Mouse (Mus musculus) forebrain, embryonic 12.5 days (tissue): ENCODE results near the gene Ttyh3. TPM values are rescaled to one million over a fixed set of nuclear protein-coding genes. Genes with fewer than 3 reads are reported as not detected.

ENCODE experiments used
- ATAC-seq: fragments of 200-750 bp; cut with Nextera tagmentation; 2 replicates; pipeline ENCODE4 v1.8.0; 2017; ENCODE audit warnings: moderate TSS enrichment; ENCODE audit not compliant: low FRiP score
- H3K27ac ChIP-seq: fragments of 300-500 bp; sonication (generic); 2 replicates; pipeline ENCODE4 v1.5.1; 2016; ENCODE audit warnings: mild to moderate bottlenecking
- H3K27me3 ChIP-seq: fragments of 300-500 bp; sonication (generic); 2 replicates; pipeline ENCODE4 v1.6.1; 2016; ENCODE audit warnings: mild to moderate bottlenecking
- H3K36me3 ChIP-seq: fragments of 300-500 bp; sonication (generic); replicated peaks from 2 replicates; pipeline ENCODE4 v1.6.1; 2016; ENCODE audit warnings: mild to moderate bottlenecking
- H3K4me1 ChIP-seq: fragments of 300-500 bp; sonication (generic); 2 replicates; pipeline ENCODE4 v1.6.1; 2016
- H3K4me2 ChIP-seq: fragments of 300-500 bp; sonication (generic); 2 replicates; pipeline ENCODE4 v1.6.1; 2016; ENCODE audit warnings: mild to moderate bottlenecking, moderate library complexity
- H3K4me3 ChIP-seq: fragments of 300-500 bp; sonication (generic); replicated peaks from 2 replicates; pipeline ENCODE4 v1.5.1; 2016; ENCODE audit warnings: mild to moderate bottlenecking
- H3K9ac ChIP-seq: fragments of 300-500 bp; sonication (generic); 2 replicates; pipeline ENCODE4 v1.6.1; 2016; ENCODE audit warnings: mild to moderate bottlenecking
- H3K9me3 ChIP-seq: fragments of 300-500 bp; sonication (generic); 2 replicates; pipeline ENCODE4 v1.6.1; 2016
- WGBS: fragments of 180-500 bp; shearing (Covaris S2); methylation state at CpG from one replicate; pipeline ENCODE4 v1.1.7; 2016; 5-methylcytosine and 5-hydroxymethylcytosine counted together
- polyA plus RNA-seq: library from polyadenylated mRNA; unstranded; fragments of >200 nt; fragmentation: Nextera tagmentation; extraction: Ambion mirVana; gene quantifications from 2 replicates; pipeline ENCODE4 v1.2.1, GENCODE M21; 2016

Ttyh3 gene
- polyA plus RNA-seq, 1 experiment from 2014 or later = 88.0 TPM

- peaks cover 71% of the 10 kb centered on the region for H3K36me3 ChIP-seq
- ATAC-seq = no peak
- H3K27ac ChIP-seq = peak overlapping the region; percentile 39; the same call in 1 of the 2 replicates
Measured at GRCm38 (mm10) chr5:140622978-140623670, 25.7 kb downstream of the Ttyh3 start.

GRCm38 (mm10) chr5:140621517-140621916, 27.3 kb downstream of the Ttyh3 start:
- 0 out of 2 replicates have a peak overlapping the region, but pooled peaks have one; percentile 12 for H3K9ac ChIP-seq
- no peak for ATAC-seq
- no peak overlapping the region for H3K4me2 ChIP-seq
- WGBS = 85% methylated on average over 9 of the region's 10 CpGs
- peak overlapping the region; percentile 65 for H3K27ac ChIP-seq
- H3K4me3 ChIP-seq = no peak overlapping the region
- H3K27me3 ChIP-seq = no peaks in the 10 kb centered on the region
- H3K4me1 ChIP-seq = peaks cover 14% of the 10 kb centered on the region; the same call in 1 of the 2 replicates
- peaks cover 57% of the 10 kb centered on the region for H3K36me3 ChIP-seq
- no peaks in the 10 kb centered on the region for H3K9me3 ChIP-seq

More at GRCm38 (mm10) chr5:140622978-140623670, 25.7 kb downstream of the Ttyh3 start:
- WGBS = 95% methylated on average over 23 of the region's 23 CpGs
- no peak overlapping the region for H3K9ac ChIP-seq
- H3K4me3 ChIP-seq = no peak overlapping the region
- H3K4me1 ChIP-seq = peaks cover 14% of the 10 kb centered on the region; the same call in 1 of the 2 replicates
- H3K9me3 ChIP-seq = peaks cover 6% of the 10 kb centered on the region; the same call in 1 of the 2 replicates
- H3K4me2 ChIP-seq = no peak overlapping the region
- no peaks in the 10 kb centered on the region for H3K27me3 ChIP-seq

GRCm38 (mm10) chr5:140621092-140621491, 27.7 kb downstream of the Ttyh3 start:
- Histone ChIP-seq H3K4me2 (no peak overlapping the region), H3K36me3 (peaks cover 53% of the 10 kb centered on the region), H3K27ac (peak overlapping the region; percentile 65), H3K27me3 (no peaks in the 10 kb centered on the region), H3K9ac (0 out of 2 replicates have a peak overlapping the region, but pooled peaks have one; percentile 12), H3K9me3 (no peaks in the 10 kb centered on the region), H3K4me1 (peaks cover 14% of the 10 kb centered on the region; the same call in 1 of the 2 replicates), H3K4me3 (no peak overlapping the region)
- whole genome bisulfite sequencing = 77% methylated on average over 9 of the region's 9 CpGs
- no peak for ATAC-seq

DNA sequence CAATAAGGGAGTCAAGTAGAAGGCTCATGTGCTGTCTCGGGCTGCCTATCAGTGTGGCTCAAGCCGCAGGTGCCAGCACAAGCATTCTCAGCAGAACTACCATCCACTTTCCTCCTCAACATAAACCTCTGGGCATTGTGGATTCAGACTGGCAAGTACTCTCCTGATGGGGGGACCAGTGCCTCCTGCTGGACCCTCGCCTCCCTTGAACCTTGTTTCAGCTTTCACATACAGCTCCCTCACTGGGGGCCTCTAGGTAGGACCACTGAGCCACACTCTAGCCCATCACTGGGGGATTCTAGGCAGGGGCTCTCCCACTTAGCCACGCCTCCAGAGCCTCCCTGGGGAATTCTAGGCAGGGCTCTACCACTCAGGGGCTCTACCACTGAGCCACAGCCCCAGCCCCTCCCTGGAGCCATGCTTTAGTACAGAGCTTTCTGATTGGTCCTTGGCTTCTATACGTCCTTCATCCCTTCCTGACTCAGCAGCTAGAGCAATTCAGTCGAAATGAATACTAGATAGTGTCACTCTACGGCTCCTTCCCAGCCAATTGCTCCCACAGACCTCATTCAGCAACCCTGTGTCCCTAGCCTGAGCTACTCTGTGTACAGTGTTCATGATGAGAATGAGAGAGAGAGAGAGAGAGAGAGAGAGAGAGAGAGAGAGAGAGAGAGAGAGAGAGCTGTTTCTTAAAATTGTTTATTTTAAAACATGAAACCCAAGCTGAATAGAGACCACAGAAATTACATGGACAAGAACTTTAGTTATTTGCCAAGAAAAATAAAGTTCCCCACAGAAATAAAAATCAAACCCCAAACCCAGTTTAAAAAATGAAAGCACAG, 28.7 kb downstream of the Ttyh3 start:
- peak overlapping the region; percentile 65 for H3K27ac ChIP-seq
- H3K4me3 ChIP-seq = no peak overlapping the region
- H3K4me2 ChIP-seq = no peak overlapping the region
- WGBS = 57% methylated on average over 7 of the region's 7 CpGs
- H3K9me3 ChIP-seq = no peaks in the 10 kb centered on the region
- H3K9ac ChIP-seq = no peak overlapping the region
- peak; percentile 31 for ATAC-seq
- peaks cover 48% of the 10 kb centered on the region for H3K36me3 ChIP-seq
- peaks cover 18% of the 10 kb centered on the region for H3K4me1 ChIP-seq
- H3K27me3 ChIP-seq = no peaks in the 10 kb centered on the region

GRCm38 (mm10) chr5:140619151-140619771, 29.6 kb downstream of the Ttyh3 start:
- Histone ChIP-seq H3K4me3 (no peak overlapping the region), H3K4me1 (peaks cover 26% of the 10 kb centered on the region), H3K36me3 (peaks cover 48% of the 10 kb centered on the region), H3K4me2 (no peak overlapping the region), H3K9ac (no peak overlapping the region), H3K9me3 (no peaks in the 10 kb centered on the region), H3K27ac (peak overlapping the region; percentile 65), H3K27me3 (no peaks in the 10 kb centered on the region)
- 29% methylated on average over 6 of the region's 6 CpGs for WGBS
- peak; percentile 42 for ATAC-seq

DNA sequence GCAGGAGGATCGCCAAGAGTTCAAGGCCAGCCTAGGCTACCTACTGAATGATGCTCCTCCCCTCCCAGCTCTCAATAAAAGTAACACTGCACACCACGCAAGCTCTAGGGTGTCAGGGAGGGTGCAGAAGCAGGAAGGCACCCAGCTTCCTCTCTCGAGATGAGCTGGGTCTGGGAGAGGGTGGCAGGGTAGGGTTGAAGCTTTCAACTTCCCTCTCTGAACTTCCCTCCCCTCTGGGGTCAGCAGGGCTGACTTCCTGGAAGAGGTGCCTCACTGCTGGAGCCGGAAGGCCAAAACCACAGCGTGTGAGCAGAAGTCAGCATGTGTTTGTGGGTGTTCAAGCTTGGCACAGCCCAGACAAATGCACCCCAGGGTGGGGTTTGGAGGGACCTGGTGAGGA, 31.1 kb downstream of the Ttyh3 start:
- Histone ChIP-seq H3K9ac (no peak overlapping the region), H3K36me3 (peaks cover 48% of the 10 kb centered on the region), H3K4me3 (no peak overlapping the region), H3K27ac (peak overlapping the region; percentile 43), H3K4me1 (peaks cover 36% of the 10 kb centered on the region), H3K9me3 (no peaks in the 10 kb centered on the region), H3K27me3 (no peaks in the 10 kb centered on the region), H3K4me2 (no peak overlapping the region)
- no peak for ATAC-seq
- WGBS = 80% methylated on average over 5 of the region's 5 CpGs

DNA sequence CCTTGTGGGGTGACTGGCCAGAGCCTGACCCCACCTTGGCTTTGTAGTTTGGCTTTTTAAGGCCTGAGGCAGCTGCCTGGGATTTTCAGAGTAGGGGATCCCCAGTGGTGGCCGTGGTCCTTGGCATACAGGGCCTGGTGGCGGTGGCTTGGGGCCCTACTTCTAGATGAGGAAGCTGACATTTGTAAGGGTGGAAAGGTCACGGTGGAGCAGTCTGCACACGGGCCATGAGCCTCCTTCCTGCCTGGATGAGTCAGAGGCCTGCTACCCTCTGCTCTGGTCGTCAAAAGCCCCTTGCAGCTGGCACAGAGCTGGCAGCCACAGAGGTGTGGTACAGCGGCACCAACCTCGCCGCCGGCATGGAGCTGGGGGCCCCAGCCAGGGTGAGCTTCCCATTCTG, 32.1 kb downstream of the Ttyh3 start:
- H3K9me3 ChIP-seq = no peaks in the 10 kb centered on the region
- ATAC-seq = no peak
- H3K4me1 ChIP-seq = peaks cover 46% of the 10 kb centered on the region
- H3K27me3 ChIP-seq = no peaks in the 10 kb centered on the region
- no peak overlapping the region for H3K4me3 ChIP-seq
- H3K9ac ChIP-seq = no peak overlapping the region
- WGBS = 81% methylated on average over 9 of the region's 9 CpGs
- no peak overlapping the region for H3K4me2 ChIP-seq
- peaks cover 43% of the 10 kb centered on the region for H3K36me3 ChIP-seq
- H3K27ac ChIP-seq = peak overlapping the region; percentile 43

GRCm38 (mm10) chr5:140616110-140616503, 32.7 kb downstream of the Ttyh3 start:
- no peak overlapping the region for H3K9ac ChIP-seq
- ATAC-seq = no peak
- WGBS = 76% methylated on average over 6 of the region's 6 CpGs
- no peak overlapping the region for H3K4me3 ChIP-seq
- H3K4me1 ChIP-seq = peaks cover 46% of the 10 kb centered on the region
- H3K27ac ChIP-seq = peak overlapping the region; percentile 44
- H3K27me3 ChIP-seq = no peaks in the 10 kb centered on the region
- no peak overlapping the region for H3K4me2 ChIP-seq
- H3K9me3 ChIP-seq = no peaks in the 10 kb centered on the region
- peaks cover 38% of the 10 kb centered on the region for H3K36me3 ChIP-seq

- 80% methylated on average over 10 of the region's 10 CpGs for WGBS
- H3K27ac ChIP-seq = peak overlapping the region; percentile 57
- H3K4me3 ChIP-seq = no peak overlapping the region
- no peak overlapping the region for H3K4me2 ChIP-seq
- H3K9ac ChIP-seq = no peak overlapping the region
- no peaks in the 10 kb centered on the region for H3K27me3 ChIP-seq
- H3K36me3 ChIP-seq = peaks cover 36% of the 10 kb centered on the region
- no peak for ATAC-seq
- peaks cover 50% of the 10 kb centered on the region for H3K4me1 ChIP-seq
- H3K9me3 ChIP-seq = no peaks in the 10 kb centered on the region
Measured at GRCm38 (mm10) chr5:140615321-140616109, 33.3 kb downstream of the Ttyh3 start.

DNA sequence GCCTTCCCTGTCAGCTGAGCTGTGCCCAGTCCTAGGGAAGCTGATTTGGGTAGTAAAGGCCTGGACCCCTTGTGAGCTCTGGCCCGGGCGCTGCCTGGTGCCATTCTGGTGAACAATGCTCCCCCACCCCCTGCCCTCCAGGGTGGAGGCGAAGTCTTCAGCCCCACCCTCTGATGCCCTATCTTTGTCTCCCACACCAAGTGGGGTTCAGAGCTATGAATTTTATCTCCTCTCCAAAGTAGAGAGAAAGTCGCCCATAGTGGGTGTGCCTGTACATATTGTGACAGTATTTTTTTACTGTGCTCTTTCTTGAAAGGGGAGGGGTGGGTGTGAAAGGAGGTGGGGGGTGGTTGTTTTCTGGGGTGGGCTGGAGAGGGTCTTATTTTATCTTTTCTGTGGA, 34.0 kb downstream of the Ttyh3 start:
- Histone ChIP-seq H3K4me3 (no peak overlapping the region), H3K9me3 (no peaks in the 10 kb centered on the region), H3K27me3 (no peaks in the 10 kb centered on the region), H3K4me1 (peaks cover 53% of the 10 kb centered on the region), H3K36me3 (peaks cover 36% of the 10 kb centered on the region), H3K9ac (0 out of 2 replicates have a peak overlapping the region, but pooled peaks have one; percentile 26), H3K27ac (peak overlapping the region; percentile 57), H3K4me2 (no peak overlapping the region)
- ATAC-seq = no peak
- WGBS = 77% methylated on average over 4 of the region's 4 CpGs

DNA sequence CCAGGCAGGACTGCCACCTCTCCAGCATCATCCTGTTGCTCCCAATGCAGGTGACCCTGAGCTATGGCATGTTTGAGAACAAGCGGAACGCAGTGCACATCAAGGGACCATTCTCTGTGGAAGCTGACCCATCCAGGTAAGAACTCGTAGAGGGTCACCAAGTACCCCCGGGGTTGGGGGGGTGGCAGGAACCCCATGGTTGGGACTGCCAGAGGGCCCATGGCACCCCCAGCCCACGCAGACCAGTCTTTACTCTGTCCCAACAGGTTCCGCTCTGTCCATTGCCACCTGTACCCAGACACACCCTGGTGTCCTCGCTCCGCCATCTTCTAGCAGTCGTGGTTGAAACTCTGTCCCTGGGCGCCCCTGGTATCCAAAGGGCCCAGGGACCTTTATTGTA, 34.7 kb downstream of the Ttyh3 start:
- ATAC-seq = no peak
- WGBS = 95% methylated on average over 10 of the region's 10 CpGs
- H3K27ac ChIP-seq = peak overlapping the region; percentile 57; the same call in 1 of the 2 replicates
- no peak overlapping the region for H3K4me3 ChIP-seq
- H3K4me2 ChIP-seq = no peak overlapping the region
- peaks cover 36% of the 10 kb centered on the region for H3K36me3 ChIP-seq
- no peaks in the 10 kb centered on the region for H3K27me3 ChIP-seq
- no peaks in the 10 kb centered on the region for H3K9me3 ChIP-seq
- H3K4me1 ChIP-seq = peaks cover 58% of the 10 kb centered on the region
- peak overlapping the region; percentile 26; the same call in 1 of the 2 replicates for H3K9ac ChIP-seq
